Mouse (Mus musculus) liver, embryonic 15.5 days (tissue): ENCODE measurements at regions not wholly inside any gene's neighbourhood (a gene's known extent, or its start where the extent isn't known, plus 50 kb on each side); places are given as distances from the start of the nearest gene placed in this dataset.
"Not testable (repeated sequence)": the region's sequence is repeated elsewhere in the genome, so short reads cannot be mapped to it uniquely, and the experiment has no call there.

Experiments
- ATAC-seq: fragments of 200-750 bp; cut with Nextera tagmentation; 2 replicates; pipeline ENCODE4 v1.8.0; 2017; ENCODE audit warnings: moderate number of reproducible peaks, mild to moderate bottlenecking, moderate library complexity; ENCODE audit not compliant: insufficient read depth
- H3K27ac ChIP-seq: fragments of 300-500 bp; sonication (generic); replicated peaks from 2 replicates; pipeline ENCODE4 v1.5.1; 2015; ENCODE audit warnings: mild to moderate bottlenecking, inconsistent platforms
- H3K27me3 ChIP-seq: fragments of 300-500 bp; sonication (generic); 2 replicates; pipeline ENCODE4 v1.6.1; 2015; ENCODE audit warnings: mild to moderate bottlenecking, inconsistent platforms
- H3K36me3 ChIP-seq: fragments of 300-500 bp; sonication (generic); replicated peaks from 2 replicates; pipeline ENCODE4 v1.6.1; 2015; ENCODE audit warnings: moderate library complexity, mild to moderate bottlenecking, inconsistent platforms
- H3K4me1 ChIP-seq: fragments of 300-500 bp; sonication (generic); replicated peaks from 2 replicates; pipeline ENCODE4 v1.6.1; 2015; ENCODE audit warnings: inconsistent platforms
- H3K4me2 ChIP-seq: fragments of 300-500 bp; sonication (generic); 2 replicates; pipeline ENCODE4 v1.6.1; 2015; ENCODE audit warnings: moderate library complexity, mild to moderate bottlenecking, inconsistent platforms
- H3K4me3 ChIP-seq: fragments of 300-500 bp; sonication (generic); replicated peaks from 2 replicates; pipeline ENCODE4 v1.5.1; 2015; ENCODE audit warnings: mild to moderate bottlenecking, inconsistent platforms
- H3K9ac ChIP-seq: fragments of 300-500 bp; sonication (generic); 2 replicates; pipeline ENCODE4 v1.6.1; 2015; ENCODE audit warnings: moderate library complexity, mild to moderate bottlenecking, inconsistent platforms
- H3K9me3 ChIP-seq: fragments of 300-500 bp; sonication (generic); replicated peaks from 2 replicates; pipeline ENCODE4 v1.6.1; 2016; ENCODE audit warnings: inconsistent platforms
- WGBS: fragments of 180-500 bp; shearing (Covaris S2); methylation state at CpG from one replicate; pipeline ENCODE4 v1.1.7; 2015; ENCODE audit warnings: mixed read lengths; ENCODE audit not compliant: insufficient replicate concordance; 5-methylcytosine and 5-hydroxymethylcytosine counted together

DNA sequence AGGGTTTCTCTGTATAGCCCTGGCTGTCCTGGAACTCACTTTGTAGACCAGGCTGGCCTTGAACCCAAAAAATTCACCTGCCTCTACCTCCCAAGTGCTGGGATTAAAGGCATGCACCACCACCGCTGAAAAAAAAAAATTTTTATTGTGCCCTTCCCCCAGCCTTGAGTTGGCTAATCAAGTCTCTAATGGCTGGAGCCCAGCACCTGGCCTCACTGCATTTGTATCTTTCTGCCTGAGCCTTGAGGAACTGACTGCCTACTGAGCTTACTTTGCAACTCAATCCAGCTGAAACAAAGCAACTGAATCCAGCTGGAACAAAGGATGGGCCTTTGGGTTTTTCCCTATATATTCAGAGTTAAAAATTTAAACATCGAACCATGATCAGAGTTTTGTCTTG lies 153.3 kb upstream of the Ccnh start:
- Histone ChIP-seq H3K9ac (no peak overlapping the region), H3K4me2 (no peak overlapping the region), H3K4me3 (no peak overlapping the region), H3K27ac (no peak overlapping the region), H3K9me3 (0 out of 2 replicates have a peak, but pooled peaks cover 4% of the 10 kb centered on the region), H3K27me3 (no peaks in the 10 kb centered on the region), H3K4me1 (no peaks in the 10 kb centered on the region), H3K36me3 (no peaks in the 10 kb centered on the region)
- WGBS = 66% methylated on average over 2 of the region's 2 CpGs
- no peak for ATAC-seq

- ATAC-seq = no peak
- Histone ChIP-seq H3K4me1 (no peaks in the 10 kb centered on the region), H3K9me3 (0 out of 2 replicates have a peak, but pooled peaks cover 4% of the 10 kb centered on the region), H3K4me2 (no peak overlapping the region), H3K27ac (no peak overlapping the region), H3K4me3 (no peak overlapping the region), H3K36me3 (no peaks in the 10 kb centered on the region), H3K9ac (no peak overlapping the region), H3K27me3 (no peaks in the 10 kb centered on the region)
- 45% methylated on average over 1 of the region's 1 CpGs for WGBS
Measured at GRCm38 (mm10) chr13:85036830-85037229, 152.4 kb upstream of the Ccnh start.

GRCm38 (mm10) chr13:85066585-85067550 lies 122.3 kb upstream of the Ccnh start:
- H3K27ac ChIP-seq = no peak overlapping the region
- WGBS = 53% methylated on average over 6 of the region's 6 CpGs
- no peak overlapping the region for H3K9ac ChIP-seq
- H3K4me2 ChIP-seq = no peak overlapping the region
- H3K36me3 ChIP-seq = no peaks in the 10 kb centered on the region
- ATAC-seq = no peak
- H3K4me1 ChIP-seq = no peaks in the 10 kb centered on the region
- H3K4me3 ChIP-seq = no peak overlapping the region
- H3K27me3 ChIP-seq = no peaks in the 10 kb centered on the region
- H3K9me3 ChIP-seq = no peaks in the 10 kb centered on the region

GRCm38 (mm10) chr13:85067551-85068283 lies 121.5 kb upstream of the Ccnh start:
- 56% methylated on average over 5 of the region's 5 CpGs for WGBS

GRCm38 (mm10) chr13:85068403-85068802 lies 120.8 kb upstream of the Ccnh start:
- Histone ChIP-seq H3K9me3 (no peaks in the 10 kb centered on the region), H3K27ac (no peak overlapping the region), H3K36me3 (no peaks in the 10 kb centered on the region), H3K9ac (no peak overlapping the region), H3K4me1 (no peaks in the 10 kb centered on the region), H3K4me3 (no peak overlapping the region), H3K4me2 (no peak overlapping the region), H3K27me3 (no peaks in the 10 kb centered on the region)
- no peak for ATAC-seq
- 53% methylated on average over 3 of the region's 3 CpGs for WGBS

More at GRCm38 (mm10) chr13:85067551-85068283, 121.5 kb upstream of the Ccnh start:
- no peak overlapping the region for H3K4me3 ChIP-seq
- no peak overlapping the region for H3K9ac ChIP-seq
- H3K9me3 ChIP-seq = no peaks in the 10 kb centered on the region
- ATAC-seq = no peak
- H3K4me2 ChIP-seq = no peak overlapping the region
- H3K4me1 ChIP-seq = no peaks in the 10 kb centered on the region
- H3K27ac ChIP-seq = no peak overlapping the region
- H3K36me3 ChIP-seq = no peaks in the 10 kb centered on the region
- no peaks in the 10 kb centered on the region for H3K27me3 ChIP-seq

- WGBS = 54% methylated on average over 5 of the region's 5 CpGs
- H3K4me2 ChIP-seq = no peak overlapping the region
- H3K27me3 ChIP-seq = no peaks in the 10 kb centered on the region
- no peak overlapping the region for H3K4me3 ChIP-seq
- no peaks in the 10 kb centered on the region for H3K9me3 ChIP-seq
- no peak for ATAC-seq
- H3K9ac ChIP-seq = no peak overlapping the region
- no peaks in the 10 kb centered on the region for H3K4me1 ChIP-seq
- no peaks in the 10 kb centered on the region for H3K36me3 ChIP-seq
- H3K27ac ChIP-seq = no peak overlapping the region
Measured at GRCm38 (mm10) chr13:85083335-85083734, 105.9 kb upstream of the Ccnh start.

GRCm38 (mm10) chr13:85083742-85084141 lies 105.5 kb upstream of the Ccnh start:
- Histone ChIP-seq H3K4me1 (no peaks in the 10 kb centered on the region), H3K9ac (no peak overlapping the region), H3K27me3 (no peaks in the 10 kb centered on the region), H3K36me3 (no peaks in the 10 kb centered on the region), H3K27ac (no peak overlapping the region), H3K4me3 (no peak overlapping the region), H3K9me3 (no peaks in the 10 kb centered on the region), H3K4me2 (no peak overlapping the region)
- no peak for ATAC-seq

DNA sequence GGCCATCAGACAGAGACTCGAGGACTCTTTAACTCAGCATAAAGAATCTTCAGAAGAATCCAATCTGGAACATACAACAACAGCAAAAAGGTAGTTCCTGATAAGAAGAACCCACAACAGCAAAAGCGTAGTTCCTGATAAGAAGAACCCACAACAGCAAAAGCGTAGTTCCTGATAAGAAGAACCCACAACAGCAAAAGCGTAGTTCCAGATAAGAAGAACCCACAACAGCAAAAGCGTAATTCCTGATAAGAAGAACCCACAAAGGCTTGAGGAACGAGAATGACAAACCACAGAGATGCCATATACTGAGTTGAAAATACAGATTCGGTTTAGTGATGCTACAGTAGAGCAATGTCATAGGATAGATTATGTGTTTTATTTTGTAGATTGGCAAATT lies 93.0 kb upstream of the Ccnh start:
- Histone ChIP-seq H3K9ac (no peak overlapping the region), H3K27ac (no peak overlapping the region), H3K4me3 (no peak overlapping the region), H3K36me3 (no peaks in the 10 kb centered on the region), H3K9me3 (no peaks in the 10 kb centered on the region), H3K4me2 (no peak overlapping the region), H3K27me3 (no peaks in the 10 kb centered on the region), H3K4me1 (no peaks in the 10 kb centered on the region)
- 19% methylated on average over 7 of the region's 7 CpGs for WGBS
- ATAC-seq = no peak

GRCm38 (mm10) chr13:85123309-85123708 lies 65.9 kb upstream of the Ccnh start:
- Histone ChIP-seq H3K36me3 (no peaks in the 10 kb centered on the region), H3K4me1 (no peaks in the 10 kb centered on the region), H3K27me3 (no peaks in the 10 kb centered on the region), H3K4me2 (no peak overlapping the region), H3K27ac (no peak overlapping the region), H3K9me3 (no peaks in the 10 kb centered on the region), H3K9ac (no peak overlapping the region), H3K4me3 (no peak overlapping the region)
- no peak for ATAC-seq
- 66% methylated on average over 2 of the region's 2 CpGs for WGBS

DNA sequence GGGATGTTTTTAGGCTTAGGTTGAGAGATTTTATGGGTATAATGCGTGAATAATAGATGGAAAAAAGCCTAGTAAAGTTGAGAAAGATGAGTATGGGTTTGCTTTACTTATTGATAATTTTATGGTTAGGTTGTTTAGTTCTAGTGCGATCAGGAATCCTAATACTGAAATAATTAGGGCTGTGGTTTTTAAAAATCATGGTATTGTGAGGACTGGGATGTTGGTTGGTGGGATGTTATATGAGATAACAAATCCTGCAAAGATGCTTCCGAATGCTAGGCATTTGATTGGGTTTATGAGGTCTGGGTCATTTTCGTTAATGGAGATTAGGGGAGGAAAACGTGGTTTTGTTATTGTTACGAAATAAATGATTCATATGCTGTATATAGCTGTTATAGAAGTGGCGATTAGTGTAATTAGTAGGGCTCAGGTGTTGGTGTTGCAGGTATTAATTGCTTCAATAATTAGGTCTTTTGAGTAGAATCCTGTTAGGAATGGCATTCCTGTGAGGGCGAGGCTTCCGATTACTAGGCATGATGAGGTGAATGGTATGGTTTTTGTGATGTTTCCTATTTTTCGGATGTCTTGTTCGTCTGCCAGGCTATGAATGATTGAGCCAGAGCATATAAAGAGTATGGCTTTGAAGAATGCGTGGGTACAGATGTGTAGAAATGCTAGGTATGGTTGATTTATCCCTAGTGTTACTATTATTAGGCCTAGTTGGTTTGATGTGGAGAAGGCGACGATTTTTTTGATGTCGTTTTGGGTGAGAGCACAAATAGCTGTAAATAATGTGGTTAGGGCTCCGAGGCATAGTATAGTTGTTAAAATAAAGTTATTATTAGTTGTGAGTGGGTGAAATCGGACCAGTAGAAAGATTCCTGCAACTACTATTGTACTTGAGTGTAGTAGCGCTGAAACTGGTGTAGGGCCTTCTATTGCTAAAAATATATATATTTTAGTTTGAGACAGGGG lies 62.3 kb upstream of the Ccnh start:
- H3K27me3 ChIP-seq, H3K27ac ChIP-seq, H3K36me3 ChIP-seq, H3K4me1 ChIP-seq, H3K9me3 ChIP-seq, H3K4me3 ChIP-seq, H3K4me2 ChIP-seq, H3K9ac ChIP-seq: not testable (repeated sequence)
- ATAC-seq = peak; percentile 100
- 64% methylated on average over 18 of the region's 18 CpGs for WGBS

DNA sequence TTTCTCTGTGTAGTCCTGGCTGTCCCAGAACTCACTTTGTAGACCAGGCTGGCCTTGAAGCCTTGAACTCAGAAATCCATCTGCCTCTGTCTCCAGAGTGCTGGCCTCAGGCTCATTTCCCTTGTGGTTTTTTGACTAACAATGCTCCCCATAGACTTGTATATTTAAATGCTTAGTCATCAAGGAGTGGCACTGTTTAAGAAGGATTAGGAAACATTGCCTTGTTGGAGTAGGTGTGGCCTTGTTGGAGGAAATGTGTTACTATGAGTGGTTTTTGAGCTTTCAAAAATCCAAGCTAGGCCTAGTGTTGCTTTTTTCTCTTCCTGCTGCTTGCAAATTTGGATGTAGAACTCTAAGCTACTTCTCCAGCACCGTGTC lies 61.7 kb upstream of the Ccnh start:
- Histone ChIP-seq H3K4me1 (no peaks in the 10 kb centered on the region), H3K36me3 (no peaks in the 10 kb centered on the region), H3K27me3 (no peaks in the 10 kb centered on the region), H3K4me3 (no peak overlapping the region), H3K9me3 (no peaks in the 10 kb centered on the region), H3K9ac (no peak overlapping the region), H3K4me2 (no peak overlapping the region), H3K27ac (no peak overlapping the region)
- 23% methylated on average over 1 of the region's 1 CpGs for WGBS
- no peak for ATAC-seq
